Mouse (Mus musculus) frontal cortex, postnatal 25 days (tissue): ENCODE results near the gene Efr3b.

Experiments used
- DNase-seq, 2 experiments: peaks; one replicate each; pipeline ENCODE4 v3.0.0; 2022; ENCODE audit warnings: low spot score in 2 of 2

Efr3b gene

DNA sequence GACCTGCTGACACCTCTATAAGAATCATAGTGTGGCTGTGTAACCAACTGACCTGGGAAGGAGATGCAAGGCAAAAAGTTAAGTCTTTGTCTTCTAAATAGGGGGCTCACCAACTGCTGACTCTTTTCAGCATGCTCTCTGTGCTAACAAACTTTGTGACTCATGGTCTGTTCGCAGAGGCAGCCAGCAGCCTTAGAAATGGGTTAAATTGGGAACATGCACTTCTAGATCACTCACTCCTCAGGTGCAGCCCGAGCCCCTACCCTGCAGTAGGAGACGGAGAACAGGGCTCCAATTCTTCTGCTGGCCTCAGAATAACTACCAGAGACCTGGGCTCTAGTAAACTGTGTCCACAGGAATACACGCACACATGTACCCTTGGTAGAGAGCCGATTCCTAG is 1.2 kb downstream of the Efr3b start:
- DNase-seq: no peak

DNA sequence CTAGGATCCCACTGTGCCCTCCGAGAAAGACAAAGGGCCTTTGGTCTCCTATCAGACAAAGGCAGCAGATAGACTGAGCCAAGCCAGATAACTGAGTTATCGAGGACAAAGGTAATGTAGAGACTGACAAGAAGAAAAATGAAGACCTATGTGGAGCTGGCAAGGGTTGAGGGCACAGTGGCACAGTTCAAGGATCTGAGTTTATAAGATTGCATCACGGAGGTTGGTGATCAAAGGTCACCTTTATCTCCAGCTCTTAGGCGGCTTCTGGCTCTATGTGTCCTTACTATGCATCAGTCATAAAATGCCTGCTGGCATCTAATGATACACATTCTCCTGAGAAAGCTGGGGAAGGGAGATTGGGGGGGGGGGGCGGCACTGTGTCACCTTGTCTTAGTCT is 2.6 kb downstream of the Efr3b start:
- DNase-seq: no peak

DNA sequence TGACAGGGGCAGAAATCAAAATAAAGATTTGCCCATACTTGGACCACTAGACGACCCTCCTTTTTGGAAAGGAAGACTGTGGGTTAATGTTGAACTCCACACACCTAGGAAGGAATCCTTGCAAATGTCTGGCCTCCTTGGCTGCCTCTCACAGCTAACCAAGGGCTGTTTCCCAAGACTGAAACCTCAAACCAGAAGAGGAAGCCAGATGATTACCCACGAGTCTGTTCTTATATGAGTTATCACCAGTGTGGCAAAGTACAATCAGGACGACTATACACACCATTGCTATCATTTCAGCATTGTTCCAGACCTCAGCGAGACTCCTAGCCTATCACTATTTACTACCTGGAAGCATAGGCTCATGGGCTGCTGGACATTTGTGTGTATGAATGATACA is 9.7 kb downstream of the Efr3b start:
- DNase-seq: no peak

DNA sequence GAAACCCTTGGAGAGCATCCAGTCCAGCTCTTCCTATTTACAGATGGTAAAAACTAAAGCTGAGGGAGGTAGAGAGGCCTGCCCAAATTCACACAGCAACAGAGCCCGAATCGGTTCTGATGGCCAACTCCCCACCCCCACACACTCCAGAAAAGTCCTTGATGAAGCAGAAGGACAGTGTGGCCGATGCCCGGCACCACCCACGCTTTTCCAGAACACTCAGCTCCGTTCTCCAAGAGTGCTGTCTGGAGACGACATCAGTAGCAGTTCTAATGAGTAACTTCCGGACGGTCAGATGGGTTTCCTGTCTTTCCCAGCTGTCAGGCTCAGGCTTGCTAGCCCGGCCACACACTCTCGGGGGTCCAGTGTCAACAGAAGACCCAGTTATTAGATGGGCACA is 10.2 kb downstream of the Efr3b start:
- peak in 1 of 2 experiments; percentile 34 for DNase-seq

DNA sequence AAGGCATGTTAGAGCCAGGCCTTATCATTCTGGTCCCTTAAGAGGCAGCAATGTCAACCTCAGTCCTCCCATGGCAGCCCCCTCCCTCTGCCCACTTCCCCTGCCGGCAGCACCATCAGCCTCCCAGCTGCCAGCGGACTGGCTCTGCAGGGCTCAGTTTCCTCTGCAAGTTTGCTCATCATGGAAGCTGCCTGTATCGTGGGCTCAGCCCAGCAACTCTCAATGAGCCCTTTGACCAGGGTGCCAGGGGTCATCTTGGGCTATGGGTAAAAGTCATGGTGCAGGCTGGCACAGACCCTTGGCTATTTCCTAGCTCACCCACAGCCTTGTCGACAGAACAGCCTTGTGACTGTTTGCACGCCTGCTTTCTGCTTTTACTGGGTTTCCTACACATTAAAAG is 14.4 kb downstream of the Efr3b start:
- no peak for DNase-seq

DNA sequence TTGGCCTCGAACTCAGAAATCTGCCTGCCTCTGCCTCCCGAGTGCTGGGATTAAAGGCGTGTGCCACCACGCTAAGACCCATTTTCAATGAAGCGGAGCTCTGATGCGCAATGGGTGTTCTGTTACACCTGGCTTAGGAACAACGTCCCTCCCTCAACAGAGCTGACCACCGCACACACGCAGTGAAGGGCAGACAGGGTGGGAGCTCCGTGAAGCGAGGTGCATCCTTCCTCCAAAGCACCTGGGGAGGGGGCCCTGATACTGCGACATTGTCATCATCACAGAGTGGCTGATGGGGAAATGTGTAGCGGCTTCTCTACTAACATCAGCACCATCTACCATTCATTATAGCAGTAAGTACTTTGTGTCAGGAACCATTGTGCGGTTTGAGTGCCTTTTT is 15.2 kb downstream of the Efr3b start:
- no peak for DNase-seq

DNA sequence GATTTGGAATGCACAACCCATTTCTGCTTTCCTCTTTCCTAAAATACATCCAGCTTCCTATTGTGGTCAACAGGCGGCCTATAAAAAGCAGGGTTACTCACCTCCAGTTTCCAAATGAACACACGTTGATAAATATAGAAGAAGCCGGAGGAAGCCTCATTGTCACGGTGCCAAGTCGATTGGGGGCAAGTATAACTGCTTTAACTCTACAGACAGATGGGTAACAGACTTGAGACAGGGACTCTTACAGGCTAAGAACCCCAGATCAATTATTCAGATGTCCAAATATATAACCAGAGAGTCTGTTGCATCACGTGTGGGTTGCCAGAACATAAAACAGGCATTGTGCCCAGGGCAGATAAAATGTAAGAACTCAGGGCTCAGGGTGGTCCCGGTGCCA is 15.9 kb downstream of the Efr3b start:
- no peak for DNase-seq

DNA sequence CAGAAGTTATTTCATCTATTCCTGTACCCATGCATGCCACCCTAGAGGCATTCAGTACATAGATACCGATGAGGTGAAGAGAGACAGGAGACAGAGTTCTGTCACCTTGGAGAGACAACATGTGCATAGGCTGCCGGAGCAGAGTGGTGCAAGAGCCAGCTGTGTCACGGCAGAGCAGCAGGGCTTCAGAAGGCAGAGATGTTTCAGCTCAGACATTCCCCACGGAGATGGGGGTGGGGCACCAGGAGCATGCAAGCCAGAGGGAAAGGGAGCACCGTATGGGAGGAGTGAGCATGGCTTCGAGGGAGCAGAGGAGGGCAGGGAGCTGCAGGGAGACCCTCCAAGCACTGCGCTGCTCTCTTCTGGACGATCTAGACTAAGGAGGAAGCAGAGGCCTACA is 18.2 kb downstream of the Efr3b start:
- DNase-seq: no peak

DNA sequence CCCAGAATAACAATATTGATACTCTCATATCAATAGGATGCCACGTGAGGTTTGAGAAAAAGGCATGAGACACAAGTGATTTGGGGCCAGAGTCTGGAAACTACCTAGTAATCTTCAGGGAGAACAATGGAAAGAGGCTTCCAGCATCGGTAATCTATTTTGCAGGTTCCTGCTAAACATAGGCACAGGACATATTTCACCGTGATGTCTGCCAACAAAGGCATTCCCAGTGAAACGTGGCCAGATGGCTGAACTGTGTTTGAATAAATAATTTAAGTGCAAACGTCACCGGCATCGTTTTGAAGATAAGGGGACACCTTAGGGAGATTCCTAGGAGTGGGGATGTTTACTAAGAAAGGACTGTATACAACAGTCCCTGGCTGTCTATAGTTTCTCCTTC is 22.4 kb downstream of the Efr3b start:
- DNase-seq: no peak

DNA sequence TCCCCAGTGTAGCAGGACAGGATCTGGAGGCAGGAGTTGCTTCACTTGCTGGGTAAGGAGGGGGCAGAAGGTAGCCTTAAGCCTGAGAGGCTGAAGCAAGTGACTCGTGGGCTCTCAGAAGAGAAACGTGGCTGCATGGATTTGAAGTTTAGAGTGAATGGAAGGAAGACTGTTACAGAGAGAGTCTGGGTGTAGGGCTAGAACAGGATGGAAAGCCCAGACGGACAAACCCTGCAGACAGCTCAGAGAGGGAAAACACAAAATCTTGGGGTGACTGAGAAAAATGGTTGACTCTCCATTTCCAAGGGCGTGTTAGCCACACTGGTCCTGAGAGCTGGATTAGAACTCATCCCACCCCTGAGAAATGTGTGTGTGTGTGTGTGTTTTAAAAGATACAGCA is 23.0 kb downstream of the Efr3b start:
- DNase-seq: no peak

DNA sequence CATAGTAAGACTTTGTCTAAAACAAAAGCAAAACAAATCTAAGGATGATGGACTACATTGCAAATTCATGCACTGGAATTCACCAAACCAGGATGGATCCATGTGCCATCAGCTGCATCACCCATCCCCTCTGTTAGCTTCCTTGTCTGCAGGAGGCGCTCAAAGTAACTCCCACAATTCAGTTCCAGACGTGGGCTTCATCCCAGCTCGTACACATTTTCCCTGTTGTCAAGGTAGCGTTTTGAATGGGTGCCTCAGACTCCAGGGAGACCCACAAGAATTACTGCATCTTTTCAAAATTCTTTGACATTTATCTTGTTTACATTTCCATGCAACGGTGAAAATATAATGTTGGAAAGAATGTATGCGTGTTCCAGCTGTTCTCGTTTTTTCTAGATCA is 23.5 kb downstream of the Efr3b start:
- DNase-seq: no peak

DNA sequence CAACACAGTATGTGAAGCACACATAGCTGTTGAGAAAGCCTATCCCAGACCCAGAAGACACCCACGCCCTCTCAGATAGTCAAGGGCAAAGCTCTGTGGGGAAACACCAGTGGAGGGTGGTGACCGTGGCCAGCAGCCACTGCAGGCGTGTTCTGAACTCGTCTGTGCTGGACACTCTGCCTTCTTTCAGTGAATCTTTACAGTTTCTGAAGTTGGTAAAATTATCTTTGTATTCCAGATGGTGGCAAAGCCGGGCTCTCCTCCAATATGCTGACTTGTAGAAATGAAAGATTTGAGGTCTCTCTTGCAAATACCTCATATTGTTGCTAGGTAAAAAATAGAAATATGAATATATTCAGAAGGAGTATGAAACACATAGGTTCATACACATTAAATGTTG is 27.0 kb downstream of the Efr3b start:
- peak in 1 of 2 experiments; percentile 37 for DNase-seq

DNA sequence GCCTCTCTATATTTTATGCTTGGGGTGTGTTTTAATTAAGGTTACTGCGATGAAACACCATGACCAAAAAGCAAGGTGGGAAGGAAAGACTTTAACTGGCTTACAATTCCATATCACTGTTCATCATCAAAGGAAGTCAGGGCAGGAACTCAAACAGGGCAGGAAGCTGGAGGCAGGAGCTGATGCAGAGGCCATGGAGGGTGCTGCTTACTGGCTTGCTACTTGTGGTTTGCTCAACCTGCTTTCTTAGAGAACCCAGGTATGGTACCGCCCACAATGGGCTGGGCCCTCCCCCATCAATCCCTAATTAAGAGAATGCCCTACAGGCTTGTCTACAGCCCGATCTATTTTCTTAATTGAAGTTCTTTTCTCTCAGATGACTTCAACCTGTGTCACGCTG is 27.4 kb downstream of the Efr3b start:
- DNase-seq: no peak

DNA sequence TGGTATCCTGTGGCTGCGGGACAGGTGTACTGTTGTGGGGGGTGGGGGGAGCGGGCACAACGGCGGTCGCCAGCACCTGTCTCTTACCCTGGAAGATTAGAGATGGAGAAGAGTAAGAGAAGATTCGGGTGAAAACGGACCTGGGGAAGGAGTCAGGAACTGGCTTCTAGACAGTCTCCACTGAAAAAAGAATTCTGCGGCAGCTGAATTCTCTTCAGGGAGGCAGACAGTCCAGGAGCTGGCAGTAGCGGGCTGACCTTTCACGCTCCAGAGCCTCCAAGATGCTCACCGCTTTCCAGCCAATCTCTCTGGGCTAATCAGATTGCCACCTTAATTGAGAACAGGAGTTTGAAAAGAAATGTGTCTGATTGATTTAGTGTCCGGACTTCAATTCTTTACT is 30.0 kb downstream of the Efr3b start:
- DNase-seq: no peak

DNA sequence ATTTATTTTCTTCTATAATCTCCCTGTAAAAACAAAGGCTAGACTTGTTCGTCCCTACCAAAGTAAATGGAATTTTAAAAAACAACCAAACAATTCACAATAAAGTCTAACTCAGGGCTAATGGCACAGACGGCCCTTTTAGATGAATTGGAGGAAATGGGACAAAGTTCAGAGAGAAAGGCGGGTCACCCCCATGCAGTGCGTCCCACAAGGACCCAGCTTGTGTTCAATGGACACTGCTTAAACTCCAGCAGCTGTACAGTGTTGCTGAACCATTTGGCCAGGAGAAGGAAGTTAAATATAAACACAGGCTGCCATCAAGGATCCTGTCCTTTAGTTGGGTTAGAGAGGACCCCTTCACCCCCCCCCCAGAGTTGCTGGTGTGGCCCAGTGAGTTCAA is 30.9 kb downstream of the Efr3b start:
- DNase-seq: no peak

DNA sequence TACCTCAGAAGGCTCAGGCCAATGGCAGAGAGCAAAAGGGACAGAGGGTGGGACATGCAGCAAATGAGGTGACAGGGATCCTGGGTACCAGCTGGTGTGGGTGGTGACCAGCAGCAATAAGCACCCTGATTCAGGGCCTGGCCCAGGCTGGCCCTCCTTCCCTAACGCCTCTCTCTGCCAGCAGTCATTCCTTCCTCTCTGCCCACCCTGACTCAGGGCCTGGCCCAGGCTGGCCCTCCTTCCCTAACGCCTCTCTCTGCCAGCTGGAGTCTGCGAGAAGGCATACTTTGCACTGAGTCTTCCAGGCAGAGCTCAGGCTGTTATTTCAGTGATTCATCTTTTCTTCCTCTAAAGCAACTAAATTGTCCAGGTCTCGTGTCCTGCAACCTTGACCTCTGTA is 31.5 kb downstream of the Efr3b start:
- no peak for DNase-seq

DNA sequence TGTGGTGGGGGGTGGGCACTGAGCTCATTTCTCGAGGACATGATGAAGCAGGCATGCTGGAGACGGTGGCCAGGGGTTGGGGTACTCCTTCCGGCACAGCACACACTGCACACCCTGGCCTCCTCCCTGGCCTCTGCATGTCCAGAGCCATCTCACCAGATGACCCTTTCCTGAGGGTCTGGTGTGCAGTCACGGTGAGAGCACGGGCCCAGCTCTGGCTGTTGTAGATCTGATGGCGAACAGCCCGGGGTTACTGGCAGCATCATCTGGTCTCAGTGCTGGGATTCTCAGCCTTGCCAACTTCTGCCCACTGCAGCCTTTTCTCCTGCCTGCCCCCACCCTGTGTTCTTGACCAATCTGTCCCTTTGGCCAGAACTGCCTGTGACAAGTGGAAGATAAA is 32.6 kb downstream of the Efr3b start:
- DNase-seq: no peak

DNA sequence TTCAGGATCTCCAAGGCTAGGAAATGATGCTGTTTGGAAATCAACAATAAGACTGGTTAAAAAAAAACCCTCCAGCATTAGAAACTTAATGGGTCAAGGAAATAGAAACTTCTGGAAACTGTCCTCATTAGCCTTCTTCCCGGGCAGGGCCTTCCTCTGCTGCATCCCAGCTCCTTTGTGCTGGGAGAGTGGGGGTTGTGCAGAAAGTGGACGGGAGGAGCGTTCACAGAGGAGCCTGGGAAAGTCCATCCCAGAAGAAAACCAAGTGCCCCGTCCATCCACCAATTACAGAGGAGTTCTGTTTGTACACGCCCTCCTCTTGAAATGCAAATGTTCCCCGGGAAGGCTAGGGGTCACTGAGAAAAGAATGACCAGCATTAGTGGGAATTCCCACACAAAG is 34.1 kb downstream of the Efr3b start:
- no peak for DNase-seq

DNA sequence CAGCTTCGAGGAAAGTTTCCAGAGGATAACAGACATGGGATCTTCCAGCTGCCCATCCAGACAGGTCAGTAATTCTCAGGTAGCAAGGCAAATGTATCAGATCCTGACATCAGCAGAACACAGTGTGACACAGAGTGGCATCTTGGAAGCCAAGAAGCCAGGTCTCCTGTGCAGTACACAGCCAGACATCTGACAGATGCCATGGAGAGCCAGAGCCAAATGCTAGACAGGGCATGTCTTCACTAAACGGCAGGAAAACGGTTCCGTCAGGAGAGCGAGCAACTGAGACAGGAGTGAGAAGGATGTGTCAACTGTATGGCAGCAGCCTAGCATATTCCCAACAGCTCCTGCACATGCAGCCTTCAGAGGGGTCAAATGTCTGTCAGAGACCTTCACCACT is 38.3 kb downstream of the Efr3b start:
- DNase-seq: no peak

DNA sequence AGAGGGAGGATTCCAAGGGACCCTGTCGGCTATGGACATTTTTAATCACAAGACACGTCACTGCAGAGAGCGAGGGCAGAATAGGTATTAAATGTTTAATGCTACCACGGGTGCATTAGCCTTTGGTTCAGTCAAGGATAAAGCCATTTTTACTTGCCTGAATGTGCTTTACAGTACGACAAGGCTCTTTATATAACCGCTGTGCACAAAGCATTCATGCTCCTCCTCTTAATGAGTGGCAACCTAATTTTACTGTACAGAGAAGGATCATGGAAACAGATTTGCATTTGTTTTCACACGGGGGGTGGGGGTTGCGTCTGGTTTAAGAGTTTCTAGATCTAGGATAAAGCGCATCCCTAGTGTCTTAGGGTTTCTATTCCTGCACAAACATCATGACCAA is 42.0 kb downstream of the Efr3b start:
- no peak for DNase-seq

DNA sequence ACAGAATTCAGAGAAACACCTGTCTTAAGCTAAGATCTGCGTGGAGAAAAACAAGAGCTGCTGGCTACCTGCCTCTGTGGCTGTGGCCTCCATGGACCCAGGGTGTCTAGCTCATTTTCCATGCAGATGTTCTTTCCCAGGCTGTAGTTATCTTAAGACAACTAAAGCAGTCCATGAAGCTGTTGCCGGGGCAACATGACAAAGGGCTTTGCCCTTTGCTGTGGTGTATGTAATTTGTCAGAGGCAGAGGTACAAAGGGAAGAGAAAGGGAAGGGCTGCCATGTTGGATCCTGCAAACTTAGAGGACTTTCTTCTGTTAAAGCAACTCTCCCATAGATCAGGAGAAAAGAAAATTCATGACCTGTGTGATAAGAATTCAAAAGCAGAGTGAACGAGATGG is 47.7 kb downstream of the Efr3b start:
- DNase-seq: no peak

DNA sequence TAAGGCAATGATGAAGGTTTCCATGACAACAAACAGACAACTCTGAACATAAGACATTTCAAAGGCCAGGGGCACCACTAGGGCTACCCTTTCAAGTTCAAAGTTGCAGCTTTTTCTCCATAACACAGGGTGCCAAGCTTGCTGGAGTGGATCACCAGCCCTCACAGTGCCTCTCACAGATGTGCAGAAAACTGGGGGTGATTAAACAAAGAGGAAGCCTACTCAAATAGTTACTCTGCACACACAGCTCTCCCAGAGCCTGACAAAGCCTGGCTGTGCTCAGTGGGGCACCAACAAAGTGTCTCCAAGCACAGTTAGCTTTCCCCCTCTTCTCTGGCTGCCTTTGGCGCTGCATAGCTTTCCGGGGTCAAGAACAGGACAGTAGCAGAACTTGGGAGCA is 48.8 kb downstream of the Efr3b start:
- no peak for DNase-seq

DNA sequence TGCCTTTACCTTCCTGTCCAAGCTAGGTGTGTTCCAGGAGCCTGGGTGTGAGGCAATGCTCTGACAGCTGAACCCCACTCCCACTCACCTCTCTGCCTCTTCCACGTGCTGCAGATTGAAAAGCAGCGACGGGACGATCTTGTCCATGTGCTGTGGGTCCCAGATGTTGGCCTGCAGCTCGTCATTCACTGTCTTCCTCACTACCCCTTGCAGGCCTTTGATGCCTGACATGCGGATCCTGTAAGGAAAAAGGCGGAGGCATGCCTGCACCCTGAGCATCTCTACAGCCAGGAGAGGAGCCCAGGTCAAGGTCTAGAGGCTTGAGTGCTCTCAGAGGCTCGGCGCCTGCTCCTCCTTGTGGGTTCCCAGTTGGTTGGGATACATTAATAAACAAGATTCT is 54.3 kb downstream of the Efr3b start:
- DNase-seq: no peak

DNA sequence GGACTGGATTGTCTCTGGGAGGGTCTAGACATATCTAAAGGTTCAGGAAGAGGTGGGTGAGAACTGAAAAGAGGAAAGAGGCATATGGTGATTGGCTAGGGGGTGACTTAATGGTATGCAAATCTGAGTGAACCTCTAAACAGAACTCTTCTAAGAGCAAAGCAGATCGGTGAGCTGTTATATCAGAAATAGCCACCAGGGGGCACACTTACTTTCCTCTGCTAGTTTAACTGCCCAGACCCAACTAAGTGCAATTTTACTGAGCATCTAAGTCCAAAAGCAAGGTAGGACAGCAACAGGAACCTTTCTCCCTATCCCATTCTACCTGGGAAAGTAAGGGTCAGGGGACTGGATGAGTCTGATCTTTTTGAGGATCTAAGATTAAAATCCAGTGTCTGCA is 55.0 kb downstream of the Efr3b start:
- DNase-seq: peak; percentile 83

DNA sequence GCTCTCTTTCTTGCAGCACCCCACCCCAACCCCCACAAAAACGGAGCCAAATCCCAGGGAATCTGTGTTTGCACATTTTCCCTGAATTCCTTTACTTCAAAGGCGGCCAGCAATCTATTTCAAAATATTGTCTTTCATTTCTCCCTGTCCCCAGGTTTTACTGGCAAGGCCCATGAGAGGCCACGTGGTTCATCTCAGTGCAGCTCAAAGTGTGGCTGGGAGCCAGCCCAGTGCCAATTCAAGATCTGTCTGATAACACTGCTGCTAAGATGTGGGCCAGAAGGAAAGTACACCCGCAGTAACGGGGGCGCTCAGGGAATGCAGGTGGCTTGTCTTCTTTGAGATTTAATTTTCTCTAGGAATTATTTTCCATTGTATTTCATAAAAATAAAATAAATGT is 56.5 kb downstream of the Efr3b start:
- peak in 1 of 2 experiments; percentile 39 for DNase-seq
